Mouse (Mus musculus) ES-Bruce4 (cell line): Measurements from ENCODE around the gene Ubap2l.

Source experiments
- CTCF ChIP-seq: IDR thresholded peaks from one replicate; pipeline ENCODE4 v1.8.1; 2011; ENCODE audit warnings: low read depth, low read length
- EP300 ChIP-seq: IDR thresholded peaks from 2 replicates; pipeline ENCODE4 v1.6.1; 2011; ENCODE audit warnings: low read depth, low read length; ENCODE audit not compliant: insufficient read depth

GRCm38 (mm10) chr3:90064383-90064782, 12.0 kb upstream of the Ubap2l start:
- TF ChIP-seq CTCF, result no peak
- no peak for TF ChIP-seq EP300
